Mouse (Mus musculus) myocyte (in vitro differentiated cells): ENCODE measurements around the gene Cdk19. TPM values are rescaled to one million over a fixed set of nuclear protein-coding genes. Genes with fewer than 3 reads are reported as not detected.

ENCODE experiments used
- H3K27me3 ChIP-seq: one replicate; pipeline ENCODE4 v1.6.1; 2011; ENCODE audit not compliant: control insufficient read depth, insufficient read depth, insufficient read length
- H3K36me3 ChIP-seq: one replicate; pipeline ENCODE4 v1.6.1; 2011; ENCODE audit not compliant: control insufficient read depth, insufficient read depth
- H3K4me2 ChIP-seq: one replicate; pipeline ENCODE4 v1.6.1; 2011; ENCODE audit warnings: low read depth, control low read depth
- H3K4me3 ChIP-seq: one replicate; pipeline ENCODE4 v1.5.1; 2011; ENCODE audit warnings: mild to moderate bottlenecking, control low read depth, moderate library complexity
- H3K79me2 ChIP-seq: one replicate; pipeline ENCODE4 v1.6.1; 2011; ENCODE audit not compliant: control insufficient read depth, insufficient read depth
- H3ac ChIP-seq: one replicate; pipeline ENCODE4 v1.6.1; 2011; ENCODE audit not compliant: control insufficient read depth, insufficient read length
- CEBPB ChIP-seq: IDR thresholded peaks from 2 replicates; pipeline ENCODE4 v1.6.1; 2011; ENCODE audit warnings: mild to moderate bottlenecking, moderate library complexity; ENCODE audit not compliant: poor library complexity, insufficient read depth, severe bottlenecking
- E2F4 ChIP-seq: IDR thresholded peaks from one replicate; pipeline ENCODE4 v1.6.1; 2011; ENCODE audit warnings: mild to moderate bottlenecking, control low read depth, moderate library complexity; ENCODE audit not compliant: insufficient read depth
- MAX ChIP-seq: IDR thresholded peaks from one replicate; pipeline ENCODE4 v1.6.1; 2011; ENCODE audit warnings: low read depth, mild to moderate bottlenecking, control low read depth
- MYOD1 ChIP-seq, 3 experiments: IDR thresholded peaks; one replicate each; pipeline ENCODE4 v1.6.1; 2011; ENCODE audit warnings: control low read depth in 2 of 3, low read depth in 2 of 3, mild to moderate bottlenecking in 2 of 3, moderate library complexity in 1 of 3; ENCODE audit not compliant: insufficient read length in 2 of 3, control insufficient read depth in 1 of 3
- MYOG ChIP-seq, 3 experiments: IDR thresholded peaks; one replicate each; pipeline ENCODE4 v1.6.1; 2011; ENCODE audit warnings: control low read depth in 2 of 3, low read depth in 2 of 3, mild to moderate bottlenecking in 2 of 3; ENCODE audit not compliant: insufficient read length in 2 of 3, control insufficient read depth in 1 of 3, insufficient read depth in 1 of 3
- POLR2A ChIP-seq: IDR thresholded peaks from one replicate; pipeline ENCODE4 v1.6.1; 2011; ENCODE audit warnings: low read depth, mild to moderate bottlenecking, control low read depth, moderate library complexity; ENCODE audit not compliant: insufficient read length
- POLR2AphosphoS2 ChIP-seq: IDR thresholded peaks from one replicate; pipeline ENCODE4 v1.6.1; 2011; ENCODE audit warnings: low read depth, control low read depth; ENCODE audit not compliant: insufficient read length
- REST ChIP-seq: IDR thresholded peaks from one replicate; pipeline ENCODE4 v1.6.1; 2011; ENCODE audit warnings: mild to moderate bottlenecking, control low read depth, moderate library complexity; ENCODE audit not compliant: insufficient read depth, insufficient read length
- SRF ChIP-seq: IDR thresholded peaks from one replicate; pipeline ENCODE4 v1.6.1; 2011; ENCODE audit warnings: low read depth; ENCODE audit not compliant: control insufficient read depth, insufficient read length
- TCF12 ChIP-seq: IDR thresholded peaks from one replicate; pipeline ENCODE4 v1.6.1; 2011; ENCODE audit warnings: mild to moderate bottlenecking, control low read depth; ENCODE audit not compliant: poor library complexity, insufficient read depth, severe bottlenecking
- TCF3 ChIP-seq: IDR thresholded peaks from one replicate; pipeline ENCODE4 v1.6.1; 2011; ENCODE audit warnings: low read depth, control low read depth; ENCODE audit not compliant: insufficient read length
- USF1 ChIP-seq: IDR thresholded peaks from one replicate; pipeline ENCODE4 v1.6.1; 2011; ENCODE audit warnings: low read depth, mild to moderate bottlenecking, control low read depth, moderate library complexity
- polyA plus RNA-seq: library from polyadenylated mRNA; unstranded; fragments of >200 nt; fragmentation: generic; extraction: Trizol; gene quantifications from one replicate; pipeline ENCODE4 v1.2.1, GENCODE M21; 2012; ENCODE audit warnings: missing spikeins

Cdk19 gene
- polyA plus RNA-seq, 1 experiment, result 5.3 TPM

DNA sequence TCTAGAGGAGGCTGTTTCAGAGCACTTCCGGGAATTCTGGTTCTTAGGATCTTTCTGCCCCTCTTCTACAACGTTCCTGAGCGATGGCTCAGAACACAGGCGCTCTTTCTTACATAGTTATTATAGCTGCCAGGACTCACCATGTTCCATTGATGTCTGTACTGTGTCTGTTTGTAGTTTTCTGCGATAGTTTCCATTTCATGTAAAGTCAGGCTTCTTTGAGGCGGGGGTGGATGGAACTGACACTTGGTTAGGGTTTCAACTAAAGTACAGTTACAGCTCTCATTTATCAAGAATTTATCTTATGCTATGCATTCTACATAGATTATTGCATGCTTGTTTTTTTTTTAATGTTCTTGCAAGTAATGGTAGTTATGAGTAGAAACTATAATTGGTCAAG lies 89.3 kb downstream of the Cdk19 start:
- Histone ChIP-seq H3ac (no peak overlapping the region), H3K27me3 (no peaks in the 10 kb centered on the region), H3K79me2 (no peaks in the 10 kb centered on the region), H3K4me3 (no peak overlapping the region), H3K36me3 (no peaks in the 10 kb centered on the region), H3K4me2 (no peak overlapping the region)
- TF ChIP-seq POLR2A, result no peak
- TF ChIP-seq TCF12, result no peak
- no peak for TF ChIP-seq MYOD1 (IDR thresholded peaks at IDR 0.05; ENCODE audit: control insufficient read depth in 1 of 3, insufficient read length in 2 of 3, low read depth in 2 of 3)
- TF ChIP-seq E2F4, result no peak
- TF ChIP-seq TCF3, result no peak
- no peak for TF ChIP-seq MAX

DNA sequence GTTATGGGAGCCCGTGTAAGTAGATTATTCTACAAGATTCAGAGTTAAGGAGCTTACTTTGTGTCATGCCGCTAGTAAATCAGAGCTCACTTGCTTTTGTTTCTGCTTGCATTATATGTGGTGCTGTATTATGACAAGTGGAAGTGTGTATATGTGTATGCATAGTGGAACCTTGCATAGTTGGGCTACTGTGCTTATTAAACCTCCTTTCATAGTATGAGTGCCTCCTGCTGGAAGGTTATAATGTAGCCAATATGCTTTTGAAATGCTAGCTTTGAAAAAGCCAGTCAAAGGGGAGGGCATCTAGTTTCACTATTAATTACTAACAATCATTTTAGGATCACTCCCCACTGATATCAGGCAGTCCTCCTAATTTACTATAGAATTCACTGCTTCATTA lies 89.7 kb downstream of the Cdk19 start:
- no peaks in the 10 kb centered on the region for H3K27me3 ChIP-seq
- no peak overlapping the region for H3K4me3 ChIP-seq
- TF ChIP-seq E2F4 (no peak), MYOD1 (IDR thresholded peaks at IDR 0.05; ENCODE audit: control insufficient read depth in 1 of 3, insufficient read length in 2 of 3, low read depth in 2 of 3) (no peak), MAX (no peak), POLR2A (no peak), POLR2AphosphoS2 (no peak), SRF (no peak), USF1 (no peak), MYOG (IDR thresholded peaks at IDR 0.05; ENCODE audit: control insufficient read depth in 1 of 3, insufficient read depth in 1 of 3, insufficient read length in 2 of 3, low read depth in 2 of 3) (no peak), REST (no peak), CEBPB (no peak), TCF3 (no peak), TCF12 (no peak)
- no peaks in the 10 kb centered on the region for H3K36me3 ChIP-seq
- no peaks in the 10 kb centered on the region for H3K79me2 ChIP-seq
- no peak overlapping the region for H3K4me2 ChIP-seq
- H3ac ChIP-seq, result no peak overlapping the region

DNA sequence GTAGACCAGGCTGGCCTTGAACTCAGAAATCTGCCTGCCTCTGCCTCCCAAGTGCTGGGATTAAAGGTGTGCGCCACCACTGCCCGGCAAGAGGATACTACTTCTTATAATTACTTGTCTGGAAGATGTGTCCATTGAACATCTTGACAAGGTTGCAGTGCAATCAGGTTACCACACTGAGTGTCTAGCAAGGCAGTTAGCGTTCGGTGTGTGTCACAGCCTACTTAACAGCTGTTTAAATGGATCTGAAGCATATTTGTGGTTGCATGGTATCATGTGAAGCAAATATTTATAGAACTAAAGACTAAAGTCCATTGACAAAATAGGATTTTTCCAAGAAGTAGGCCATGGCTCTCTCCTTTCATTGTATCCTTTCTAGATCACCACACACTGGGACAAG lies 90.8 kb downstream of the Cdk19 start:
- Histone ChIP-seq H3K79me2 (no peaks in the 10 kb centered on the region), H3K36me3 (no peaks in the 10 kb centered on the region), H3K4me3 (no peak overlapping the region), H3K27me3 (no peaks in the 10 kb centered on the region), H3K4me2 (peak overlapping the region; percentile 22), H3ac (no peak overlapping the region)
- peak in 2 of 3 experiments; percentile 65 for TF ChIP-seq MYOD1 (IDR thresholded peaks at IDR 0.05; ENCODE audit: control insufficient read depth in 1 of 3, insufficient read length in 2 of 3, low read depth in 2 of 3)
- TF ChIP-seq SRF, result no peak
- TF ChIP-seq MYOG (IDR thresholded peaks at IDR 0.05; ENCODE audit: control insufficient read depth in 1 of 3, insufficient read depth in 1 of 3, insufficient read length in 2 of 3, low read depth in 2 of 3), result peak in 1 of 3 experiments; percentile 44

DNA sequence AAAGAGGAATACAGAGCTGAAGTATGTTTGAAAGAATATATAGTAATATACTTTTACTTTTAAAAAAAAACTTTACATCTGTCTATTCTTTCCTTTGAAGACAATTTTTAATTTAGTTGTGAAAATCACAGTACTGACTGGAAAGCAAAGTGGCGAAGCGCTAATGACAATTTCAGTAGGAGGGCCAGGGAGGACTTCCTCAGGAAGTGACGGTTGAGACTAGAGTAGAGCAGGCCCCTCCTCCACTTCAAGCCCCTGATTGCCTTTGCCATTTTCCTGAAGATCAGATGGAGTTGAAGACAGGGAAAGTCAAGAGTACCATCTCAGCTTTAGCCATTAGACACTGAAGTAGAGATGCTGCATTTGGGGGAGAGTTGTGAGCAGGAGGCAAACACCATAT lies 92.6 kb downstream of the Cdk19 start:
- H3K36me3 ChIP-seq, result no peaks in the 10 kb centered on the region
- no peak overlapping the region for H3ac ChIP-seq
- no peaks in the 10 kb centered on the region for H3K79me2 ChIP-seq
- TF ChIP-seq CEBPB (no peak), SRF (no peak), E2F4 (no peak), REST (no peak), MYOD1 (IDR thresholded peaks at IDR 0.05; ENCODE audit: control insufficient read depth in 1 of 3, insufficient read length in 2 of 3, low read depth in 2 of 3) (no peak), MYOG (IDR thresholded peaks at IDR 0.05; ENCODE audit: control insufficient read depth in 1 of 3, insufficient read depth in 1 of 3, insufficient read length in 2 of 3, low read depth in 2 of 3) (no peak)
- H3K4me3 ChIP-seq, result no peak overlapping the region
- no peak overlapping the region for H3K4me2 ChIP-seq
- H3K27me3 ChIP-seq, result no peaks in the 10 kb centered on the region

DNA sequence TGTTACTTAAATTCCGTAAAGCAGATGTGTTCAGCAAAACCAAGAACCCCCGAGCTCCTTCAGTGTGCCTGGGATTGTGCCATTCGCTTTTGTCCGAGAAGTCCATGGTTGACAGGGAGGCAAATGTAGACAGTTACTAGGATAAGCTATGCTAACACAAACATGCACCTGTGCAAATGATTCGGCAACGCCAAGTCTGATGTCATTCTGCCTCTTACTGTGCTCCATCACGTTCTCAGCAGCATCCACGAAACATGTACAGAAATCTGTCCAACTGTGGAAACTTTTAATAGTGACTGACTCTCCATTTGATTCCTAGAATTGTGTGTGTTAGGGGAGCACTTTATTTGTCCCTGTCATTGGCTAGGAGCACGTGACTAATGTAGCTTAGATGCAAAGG lies 93.0 kb downstream of the Cdk19 start:
- no peak overlapping the region for H3K4me3 ChIP-seq
- H3K79me2 ChIP-seq, result no peaks in the 10 kb centered on the region
- TF ChIP-seq TCF12 (no peak), POLR2AphosphoS2 (no peak), MAX (no peak)
- H3K36me3 ChIP-seq, result no peaks in the 10 kb centered on the region
- H3K27me3 ChIP-seq, result no peaks in the 10 kb centered on the region
- H3ac ChIP-seq, result no peak overlapping the region
- H3K4me2 ChIP-seq, result no peak overlapping the region

DNA sequence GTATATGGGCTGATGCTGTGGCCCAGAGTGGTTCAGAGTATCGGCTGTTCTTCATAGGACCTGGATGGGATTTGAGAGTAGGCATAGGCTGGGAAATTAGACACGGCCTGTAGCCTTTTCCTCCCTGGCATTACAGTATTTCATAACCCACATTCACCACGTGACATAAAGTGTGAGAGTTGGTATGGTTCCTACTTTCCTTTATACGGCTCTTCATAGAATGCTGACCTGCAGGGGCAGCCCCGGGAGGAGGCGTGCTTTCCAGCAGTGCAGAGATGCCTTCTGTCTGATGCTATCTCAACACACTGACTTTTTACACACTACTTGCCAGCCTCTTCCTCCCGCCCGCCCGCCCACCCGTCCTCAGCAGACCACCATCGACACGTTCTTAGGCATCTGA lies 96.0 kb downstream of the Cdk19 start:
- H3K36me3 ChIP-seq, result no peaks in the 10 kb centered on the region
- H3K4me2 ChIP-seq, result no peak overlapping the region
- no peaks in the 10 kb centered on the region for H3K27me3 ChIP-seq
- H3ac ChIP-seq, result no peak overlapping the region
- no peak overlapping the region for H3K4me3 ChIP-seq
- H3K79me2 ChIP-seq, result no peaks in the 10 kb centered on the region
- no peak for TF ChIP-seq MYOG (IDR thresholded peaks at IDR 0.05; ENCODE audit: control insufficient read depth in 1 of 3, insufficient read depth in 1 of 3, insufficient read length in 2 of 3, low read depth in 2 of 3)
- TF ChIP-seq TCF3, result no peak
- TF ChIP-seq USF1, result no peak
- no peak for TF ChIP-seq REST
